Mouse (Mus musculus): ENCODE results near the gene Rrp1b. TPM values are rescaled to one million over a fixed set of nuclear protein-coding genes. Genes with fewer than 3 reads are reported as not detected.

Gene Rrp1b
- 10 to 100 TPM; 19.3 to 22.5 TPM for total RNA-seq (2021)
- long read RNA-seq, experiment 1, partial matches to known transcripts = 0 of 1 reads
- long read RNA-seq, experiment 1, other reads (novel, unspliced or antisense) = 0 of 1 reads
- long read RNA-seq, experiment 2 = 0 reads

DNA sequence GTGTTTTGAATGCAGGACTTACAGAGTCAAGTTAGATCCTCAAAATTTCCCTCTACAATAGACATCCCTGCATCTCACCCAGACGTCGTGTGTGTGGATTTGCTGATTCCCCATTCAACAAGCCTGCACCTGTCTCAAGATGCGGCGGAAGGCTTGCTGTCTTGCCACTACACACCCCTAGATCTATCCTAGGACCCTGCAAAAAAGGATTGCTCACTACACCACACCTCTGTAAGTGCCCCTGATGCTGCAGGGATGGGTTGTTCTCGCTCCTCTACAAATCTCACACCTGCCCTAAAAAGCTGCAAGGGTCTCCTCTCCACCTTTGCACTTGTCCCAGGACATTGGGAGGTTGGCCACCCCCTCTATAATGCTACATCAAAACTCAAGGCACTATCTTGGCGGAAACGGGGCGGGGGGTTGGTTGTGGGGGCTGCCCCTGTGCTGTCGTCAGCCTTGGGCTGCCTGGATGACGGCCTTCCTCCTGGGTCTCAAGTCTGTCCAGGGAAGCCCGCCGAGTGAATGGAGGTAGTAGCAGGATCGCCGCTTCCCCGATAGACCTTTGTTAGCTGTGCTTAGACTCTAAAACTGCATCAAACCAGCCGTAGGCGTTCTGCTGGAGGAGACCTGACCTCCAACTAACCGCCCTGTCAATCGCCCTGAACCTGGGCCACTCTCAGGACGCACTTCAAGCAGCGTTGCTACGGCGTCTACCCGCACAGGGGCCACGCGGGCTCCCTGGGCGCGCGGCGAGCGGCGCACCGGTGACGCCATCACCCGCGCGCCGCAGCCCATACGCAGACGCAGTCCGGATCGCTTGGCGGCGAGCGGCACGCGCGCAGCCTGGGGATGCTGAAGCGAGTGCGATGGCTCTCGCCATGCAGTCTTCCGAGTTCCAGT is at the start of gene Rrp1b, which contains the start of gene Hsf2bp:
Gene Rrp1b (plus strand): TSS at position 492 of the 900 bp plus-strand sequence.
Gene Hsf2bp (minus strand): TSS at position 741 of the 900 bp plus-strand sequence.
- Histone ChIP-seq H3K27ac (peak within 1 kb of the TSS; percentile 90), H3K4me3 (peak within 1 kb of the TSS; percentile 90)
- no peak for TF ChIP-seq CTCF (conservative IDR thresholded peaks at IDR 0.05)
- DNase-seq (ENCODE audit: low spot score in 2 of 2) = peak; percentile 46 to 75

DNA sequence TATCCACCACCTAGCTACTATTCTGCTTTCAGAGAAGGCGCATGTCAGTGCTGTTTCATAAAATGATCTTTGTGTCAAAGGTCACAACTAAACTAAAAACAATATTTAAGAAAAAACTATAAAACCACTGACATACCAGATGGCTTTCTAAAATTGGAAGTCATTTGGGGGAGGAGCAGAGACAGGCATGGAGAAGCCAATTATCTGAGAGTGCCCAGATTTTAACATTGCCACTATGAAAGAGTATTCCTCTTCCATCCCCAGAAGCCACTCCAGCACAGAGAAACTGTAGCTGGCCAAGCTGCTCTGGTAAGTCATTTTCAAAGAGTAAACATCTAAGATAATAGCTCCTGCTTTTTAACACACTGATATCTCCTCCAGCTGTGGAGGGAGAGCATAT is 49.0 kb upstream of the Rrp1b start:
- no peak for TF ChIP-seq CTCF (conservative IDR thresholded peaks at IDR 0.05)
- H3K27ac ChIP-seq = 0 out of 2 replicates have a peak overlapping the region, but pooled peaks have one; percentile 59
- no peak overlapping the region for H3K4me3 ChIP-seq
- DNase-seq (ENCODE audit: low spot score in 2 of 2) = no peak

DNA sequence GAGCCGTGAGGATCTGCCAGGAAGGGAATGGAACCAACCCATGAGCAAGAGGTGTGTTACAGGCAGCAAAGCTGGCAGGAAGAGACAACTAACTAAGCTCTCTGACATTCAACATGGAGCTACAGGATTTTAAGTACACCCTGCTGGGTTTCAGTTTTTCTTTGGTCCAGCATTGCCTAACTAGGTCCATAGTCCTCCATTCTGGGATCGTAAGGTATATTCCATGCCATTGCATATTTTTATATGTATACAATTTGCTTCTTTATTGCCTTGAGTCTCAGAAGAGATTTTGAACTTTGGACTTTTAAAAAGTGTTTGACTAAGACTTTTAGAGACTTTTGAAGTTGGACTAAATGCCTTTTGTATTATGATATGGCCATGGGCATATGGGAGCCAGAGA is 46.9 kb upstream of the Rrp1b start:
- DNase-seq (ENCODE audit: low spot score in 2 of 2) = no peak
- no peak for TF ChIP-seq CTCF (conservative IDR thresholded peaks at IDR 0.05)
- Histone ChIP-seq H3K27ac (no peak overlapping the region), H3K4me3 (no peak overlapping the region)

DNA sequence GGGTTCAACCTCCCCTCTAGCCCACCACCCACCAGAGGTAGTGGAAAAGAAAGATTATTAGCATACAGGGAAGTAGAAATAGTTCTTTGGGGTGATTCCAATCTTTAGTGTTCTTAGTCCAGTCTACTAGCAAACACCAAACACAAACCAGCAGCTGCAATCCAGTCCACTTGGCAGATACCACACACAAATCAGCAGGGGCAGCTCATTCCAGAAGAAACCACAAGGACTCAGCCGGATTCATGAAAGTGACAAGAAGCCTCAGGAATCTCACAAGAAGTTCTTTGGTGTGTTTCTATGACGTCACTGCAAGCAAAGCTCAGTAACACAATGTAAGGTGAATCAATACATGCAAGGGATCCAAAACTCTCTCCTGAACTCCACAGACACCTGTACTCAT is 43.9 kb upstream of the Rrp1b start:
- no peak overlapping the region for H3K4me3 ChIP-seq
- no peak overlapping the region for H3K27ac ChIP-seq
- no peak for DNase-seq (ENCODE audit: low spot score in 2 of 2)
- no peak for TF ChIP-seq CTCF (conservative IDR thresholded peaks at IDR 0.05)

DNA sequence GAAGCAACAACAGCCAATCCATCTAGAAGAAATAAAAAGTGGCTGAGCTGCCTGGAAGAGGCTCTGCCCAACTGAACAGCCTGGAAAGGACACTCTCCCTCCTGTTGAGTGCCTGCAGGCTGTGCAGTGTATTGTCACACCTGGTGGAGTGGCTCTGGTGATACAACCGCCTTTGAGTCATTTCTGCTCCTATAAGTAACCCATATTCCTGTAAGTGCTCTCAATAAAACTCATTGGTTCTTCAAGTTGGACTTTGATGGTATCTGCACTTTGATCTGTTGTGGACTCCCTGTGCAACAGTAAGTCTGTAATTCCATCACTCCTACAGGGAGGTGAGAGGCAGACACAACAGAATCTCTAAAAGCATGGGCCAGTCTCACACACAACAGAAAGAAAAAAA is 42.5 kb upstream of the Rrp1b start:
- TF ChIP-seq CTCF (conservative IDR thresholded peaks at IDR 0.05) = no peak
- no peak overlapping the region for H3K4me3 ChIP-seq
- no peak for DNase-seq (ENCODE audit: low spot score in 2 of 2)
- no peak overlapping the region for H3K27ac ChIP-seq

DNA sequence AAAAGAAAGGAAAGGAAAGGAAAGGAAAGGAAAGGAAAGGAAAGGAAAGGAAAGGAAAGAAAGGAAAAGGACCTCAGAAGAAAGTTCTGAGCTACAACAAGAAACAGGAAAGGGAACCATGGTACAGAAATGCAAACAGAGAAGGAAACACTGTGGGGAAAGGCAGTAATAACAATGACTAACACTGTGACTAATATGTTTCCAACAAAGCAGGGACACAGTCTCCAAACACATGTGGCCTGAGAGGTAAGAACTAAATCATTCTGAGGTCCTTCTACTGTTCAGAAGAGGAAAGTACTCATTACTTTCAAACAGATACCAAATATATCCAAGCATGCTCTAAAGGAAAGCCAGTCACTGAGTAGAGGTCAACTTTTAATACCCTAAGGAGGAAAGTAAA is 41.8 kb upstream of the Rrp1b start:
- TF ChIP-seq CTCF (conservative IDR thresholded peaks at IDR 0.05) = no peak
- H3K27ac ChIP-seq = no peak overlapping the region
- no peak for DNase-seq (ENCODE audit: low spot score in 2 of 2)
- H3K4me3 ChIP-seq = no peak overlapping the region

DNA sequence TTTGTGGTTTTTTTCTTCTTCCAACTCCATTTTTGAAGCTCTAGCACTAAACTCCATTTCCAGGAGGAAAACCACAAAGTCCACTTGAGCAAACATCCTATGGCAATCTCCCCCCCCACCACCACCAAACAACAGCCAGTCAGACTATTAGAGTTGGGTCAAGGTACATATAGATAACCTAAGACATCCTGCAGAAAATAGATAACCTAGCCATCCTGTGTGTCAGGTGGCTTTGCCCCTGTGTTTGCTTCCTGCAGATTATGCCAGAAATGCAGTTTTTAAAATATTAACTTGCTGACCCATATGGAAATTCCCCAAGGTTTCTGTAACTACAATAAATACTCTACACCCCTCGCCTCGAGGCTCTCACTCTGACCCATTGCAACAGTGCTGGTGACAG is 40.1 kb upstream of the Rrp1b start:
- H3K27ac ChIP-seq = no peak overlapping the region
- no peak overlapping the region for H3K4me3 ChIP-seq
- no peak for TF ChIP-seq CTCF (conservative IDR thresholded peaks at IDR 0.05)
- DNase-seq (ENCODE audit: low spot score in 2 of 2) = no peak

DNA sequence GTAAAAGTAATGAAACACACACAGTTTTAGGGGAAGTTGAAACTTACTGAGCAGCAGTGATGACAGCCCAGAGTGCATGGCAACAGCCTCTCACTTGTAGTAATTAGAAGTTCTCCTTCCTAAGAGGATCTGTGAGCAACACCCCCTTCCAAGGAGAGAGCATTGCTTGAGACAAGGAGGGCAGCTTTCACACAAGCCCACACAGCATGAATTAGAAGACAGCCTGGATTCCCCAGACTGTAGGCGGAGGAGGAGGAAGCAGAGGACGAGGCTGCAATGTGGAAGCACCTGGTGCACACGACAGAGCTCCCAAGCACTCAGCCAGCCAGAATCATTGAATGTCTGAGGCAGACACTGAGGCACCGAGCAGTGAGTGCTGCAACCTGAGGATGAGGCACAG is 39.6 kb upstream of the Rrp1b start:
- H3K4me3 ChIP-seq = no peak overlapping the region
- no peak for TF ChIP-seq CTCF (conservative IDR thresholded peaks at IDR 0.05)
- H3K27ac ChIP-seq = no peak overlapping the region
- peak in 1 of 2 experiments; percentile 11 for DNase-seq (ENCODE audit: low spot score in 2 of 2)

DNA sequence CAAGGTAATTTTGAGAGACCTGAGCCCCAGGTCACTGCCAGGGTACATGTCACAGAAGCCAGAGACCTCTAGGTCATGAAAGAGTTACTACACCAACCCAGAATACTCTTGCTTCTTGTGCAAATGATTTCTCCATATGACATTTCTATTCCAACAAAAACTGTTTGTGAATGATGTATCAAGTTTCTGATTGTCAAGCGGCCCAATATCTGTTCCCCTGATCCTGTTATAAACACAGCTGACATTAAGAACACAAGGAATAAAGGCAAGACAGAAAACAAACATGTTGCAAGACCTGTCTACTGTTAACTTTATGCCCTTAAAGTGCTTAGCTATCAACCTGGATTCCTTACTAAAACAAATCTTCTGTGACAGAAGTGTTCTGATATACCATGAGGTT is 37.5 kb upstream of the Rrp1b start:
- no peak for DNase-seq (ENCODE audit: low spot score in 2 of 2)
- Histone ChIP-seq H3K27ac (no peak overlapping the region), H3K4me3 (no peak overlapping the region)
- TF ChIP-seq CTCF (conservative IDR thresholded peaks at IDR 0.05) = no peak

DNA sequence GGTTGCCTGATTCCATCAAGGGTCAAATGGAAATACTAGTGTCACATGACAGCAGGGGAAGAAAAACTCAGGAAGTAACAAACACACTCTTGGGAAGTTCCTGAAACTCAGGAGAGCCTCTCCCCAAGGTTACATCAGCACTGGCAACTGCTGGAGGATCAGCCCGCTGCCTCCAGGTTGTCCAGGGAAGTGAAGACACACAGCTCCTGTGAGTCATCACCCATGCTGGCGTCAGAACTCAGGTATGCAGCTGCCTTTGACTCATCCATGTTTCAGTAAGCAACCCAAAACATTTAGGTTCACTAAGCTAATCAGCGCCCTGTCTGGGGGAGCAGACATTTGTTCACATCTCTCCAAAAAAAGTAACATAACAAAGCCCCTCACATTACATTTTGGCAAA is 32.6 kb upstream of the Rrp1b start:
- no peak for TF ChIP-seq CTCF (conservative IDR thresholded peaks at IDR 0.05)
- Histone ChIP-seq H3K27ac (no peak overlapping the region), H3K4me3 (no peak overlapping the region)
- no peak for DNase-seq (ENCODE audit: low spot score in 2 of 2)

DNA sequence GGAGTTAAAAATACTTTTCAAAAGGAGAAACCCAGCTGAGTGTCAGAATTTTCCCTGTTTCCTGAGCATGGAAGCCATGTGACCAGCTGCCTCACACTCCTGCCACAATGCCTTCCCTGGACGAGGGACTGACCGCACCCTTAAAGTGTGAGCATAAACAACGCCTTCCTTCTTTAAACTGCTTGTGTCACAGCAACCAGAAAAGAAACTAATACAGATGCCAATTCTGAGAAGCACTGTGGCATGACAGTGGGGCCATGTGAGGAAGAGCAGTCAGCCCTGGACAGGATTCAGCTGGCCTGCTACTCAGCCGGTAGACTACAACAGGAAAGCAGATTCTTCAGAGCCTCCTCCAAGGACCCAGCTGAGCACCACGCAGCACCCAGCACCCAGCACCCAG is 29.1 kb upstream of the Rrp1b start:
- no peak for TF ChIP-seq CTCF (conservative IDR thresholded peaks at IDR 0.05)
- DNase-seq (ENCODE audit: low spot score in 2 of 2) = no peak
- H3K27ac ChIP-seq = no peak overlapping the region
- H3K4me3 ChIP-seq = no peak overlapping the region

DNA sequence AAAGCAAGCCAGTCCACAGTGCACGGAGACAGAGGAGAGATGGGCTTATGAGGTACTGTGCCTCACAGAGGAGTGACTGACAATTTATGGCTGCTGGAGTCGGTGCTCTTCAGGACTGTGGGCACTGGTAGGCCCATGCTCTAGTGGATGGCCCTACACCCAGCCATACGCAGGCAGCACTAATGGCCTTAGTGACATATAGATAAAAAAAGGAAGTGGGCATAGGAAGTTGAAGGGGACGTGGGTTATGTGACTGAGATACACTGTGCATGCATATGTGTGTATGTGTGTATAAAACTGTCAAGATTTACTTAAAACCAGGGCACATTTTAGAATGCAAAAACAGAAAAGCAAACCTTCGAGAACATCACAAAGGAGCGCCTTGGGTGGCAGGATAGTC is 24.2 kb upstream of the Rrp1b start:
- Histone ChIP-seq H3K27ac (no peak overlapping the region), H3K4me3 (no peak overlapping the region)
- TF ChIP-seq CTCF (conservative IDR thresholded peaks at IDR 0.05) = no peak
- no peak for DNase-seq (ENCODE audit: low spot score in 2 of 2)

DNA sequence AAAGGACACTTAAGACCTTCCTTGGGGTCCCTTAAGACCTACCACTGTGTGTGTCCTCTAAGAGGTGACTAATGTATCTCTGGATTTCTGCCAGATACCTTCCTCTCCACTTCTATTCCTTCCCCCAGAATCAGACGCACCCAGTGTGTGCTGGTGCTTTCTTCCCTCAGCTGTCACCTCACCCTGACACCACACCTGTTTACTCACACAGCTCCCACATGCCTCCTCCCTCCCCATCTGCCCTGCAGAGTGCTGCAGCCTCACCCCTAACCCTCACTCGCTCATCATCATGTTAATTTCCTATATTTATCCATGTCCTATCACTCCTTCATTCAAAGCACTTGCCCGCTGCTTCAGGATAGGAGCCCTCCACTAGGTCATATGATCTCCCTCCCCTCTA is 23.6 kb upstream of the Rrp1b start:
- Histone ChIP-seq H3K27ac (no peak overlapping the region), H3K4me3 (no peak overlapping the region)
- DNase-seq (ENCODE audit: low spot score in 2 of 2) = no peak
- TF ChIP-seq CTCF (conservative IDR thresholded peaks at IDR 0.05) = no peak

DNA sequence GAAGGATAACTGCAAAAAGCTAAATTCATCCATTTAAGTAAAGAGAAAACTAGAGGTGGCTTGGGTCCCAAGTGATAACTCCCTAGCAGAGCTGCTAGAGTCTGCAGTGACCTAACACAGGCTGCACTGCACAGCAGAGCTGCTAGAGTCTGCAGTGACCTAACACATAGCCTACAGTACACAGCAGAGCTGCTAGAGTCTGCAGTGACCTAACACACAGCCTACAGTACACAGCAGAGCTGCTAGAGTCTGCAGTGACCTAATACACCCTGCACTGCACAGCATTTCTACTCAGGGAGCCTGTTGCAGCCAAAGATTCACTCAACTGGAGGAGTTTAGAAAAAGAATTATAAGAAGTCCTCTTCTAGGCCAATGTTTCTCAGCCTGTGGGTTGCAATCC is 22.2 kb upstream of the Rrp1b start:
- no peak overlapping the region for H3K4me3 ChIP-seq
- DNase-seq (ENCODE audit: low spot score in 2 of 2) = no peak
- H3K27ac ChIP-seq = no peak overlapping the region
- TF ChIP-seq CTCF (conservative IDR thresholded peaks at IDR 0.05) = no peak
